Mouse (Mus musculus) cortical plate, adult 2 months (tissue): ENCODE measurements around the gene Zfyve27.

Source experiments
- CTCF ChIP-seq: fragments of 200-500 bp; IDR thresholded peaks from 2 replicates; pipeline ENCODE4 v1.5.1; 2011; ENCODE audit warnings: mild to moderate bottlenecking, control low read depth, low read length; ENCODE audit not compliant: insufficient read depth; ENCODE audit errors: extremely low read depth
- POLR2A ChIP-seq: fragments of 200-500 bp; IDR thresholded peaks from 2 replicates; pipeline ENCODE4 v1.6.1; 2011; ENCODE audit warnings: mild to moderate bottlenecking, low read length, control low read depth; ENCODE audit not compliant: insufficient read depth; ENCODE audit errors: extremely low read depth

GRCm38 (mm10) chr19:42214601-42215000 lies 50.9 kb downstream of the Zfyve27 start:
- TF ChIP-seq POLR2A, result no peak
- no peak for TF ChIP-seq CTCF
